Mouse (Mus musculus) erythroblast, embryonic 14.5 days (primary cell): ENCODE results near the gene Hoxc10.

ENCODE experiments used
- GATA1 ChIP-seq: IDR thresholded peaks from 2 replicates; pipeline ENCODE4 v1.6.1; 2012; ENCODE audit warnings: low read length, inconsistent platforms, mixed read lengths
- TAL1 ChIP-seq: IDR thresholded peaks from 3 replicates; pipeline ENCODE4 v1.6.1; 2012; ENCODE audit warnings: low read length, inconsistent platforms, mixed read lengths

- TF ChIP-seq TAL1, result no peak
- TF ChIP-seq GATA1, result no peak
Measured at GRCm38 (mm10) chr15:102978615-102979515, 12.3 kb downstream of the Hoxc10 start.
